Comparison of ENCODE assay signal across 9 mouse cellular contexts in genomic region chr9:75515464-75516113, GRCm38 (mm10). TPM values are rescaled to one million over a fixed set of nuclear protein-coding genes. Genes with fewer than 3 reads are reported as not detected.
A peak's percentile ranks its signal among the peaks of the same experiment; 100 is the strongest.
DNase-seq lines count a peak whose midpoint lies in the region; ATAC-seq and TF ChIP-seq lines count a peak whose summit lies in the region.
"Had no signal": no experiment of that assay in that cellular context is flagged by ENCODE, and none has a peak within 500 bp of the region (broad histone marks: within the 10 kb centered on the region; RNA-seq: fewer than 3 reads in every experiment).

No protein-coding gene starts in this region.

- peak; percentile 33 for DNase-seq in urinary bladder, postnatal 14 days (ENCODE audit: low spot score)
- no peak for DNase-seq in urinary bladder, adult 18-20 months (ENCODE audit: low spot score in 2 of 2)
- peak; percentile 64 for DNase-seq in cerebellum, adult 8-10 months
- DNase-seq in forebrain, postnatal 0 days = peak; percentile 80
- peak; percentile 55 for DNase-seq in kidney, adult 9 months
- DNase-seq in liver, adult 2 months (ENCODE audit: extremely low read depth, low read depth, low spot score) = peak; percentile 36
- DNase-seq in natural killer cell, adult 2 months (ENCODE audit: low spot score in 2 of 2) = peak; percentile 12 to 33
- peak; percentile 18 for DNase-seq in yolk sac, embryonic 10.5 days (ENCODE audit: low spot score)

- H3K4me3 ChIP-seq in forebrain, postnatal 0 days (ENCODE audit: low read depth, low read length) = no peak overlapping the region
- H3K4me3 ChIP-seq in liver, adult 2 months (ENCODE audit: insufficient read depth, low read depth, low read length) = no peak overlapping the region
- H3K4me3 ChIP-seq: myocyte had no signal

- H3K79me2 ChIP-seq in liver, adult 2 months (ENCODE audit: control insufficient read depth, insufficient read depth, low read length) = no peaks in the 10 kb centered on the region

- no peak overlapping the region for H3K4me2 ChIP-seq in forebrain, postnatal 0 days (ENCODE audit: low read depth)

- H3K4me1 ChIP-seq in forebrain, postnatal 0 days (ENCODE audit: insufficient read depth) = no peaks in the 10 kb centered on the region
- H3K4me1 ChIP-seq in liver, adult 2 months (ENCODE audit: control insufficient read depth, insufficient read depth, low read length) = no peaks in the 10 kb centered on the region

- no peaks in the 10 kb centered on the region for H3K9me3 ChIP-seq in forebrain, postnatal 0 days (ENCODE audit: low read length)

- H3K9ac ChIP-seq in forebrain, postnatal 0 days = no peak overlapping the region
- no peak overlapping the region for H3K9ac ChIP-seq in liver, adult 2 months (ENCODE audit: low read depth, low read length)

- peaks cover 9% of the 10 kb centered on the region for H3K36me3 ChIP-seq in forebrain, postnatal 0 days (ENCODE audit: insufficient read depth)
- peaks cover 10% of the 10 kb centered on the region for H3K36me3 ChIP-seq in liver, adult 2 months (ENCODE audit: control insufficient read depth, insufficient read depth, low read length)

- no peak for TF ChIP-seq POLR2A in liver, adult 2 months (IDR thresholded peaks at IDR 0.05; ENCODE audit: extremely low read depth, insufficient read depth, low read length)

- WGBS in forebrain, postnatal 0 days = 57% methylated on average over 12 of the region's 12 CpGs
- 70% methylated on average over 12 of the region's 12 CpGs for WGBS in liver, adult 2 months

- peak; percentile 90 for ATAC-seq in forebrain, postnatal 0 days

- no peak overlapping the region for H3K27ac ChIP-seq in forebrain, postnatal 0 days (ENCODE audit: low read depth, low read length)
- no peak overlapping the region for H3K27ac ChIP-seq in liver, adult 2 months (replicated peaks; ENCODE audit: insufficient read depth, low read depth, low read length)

- peak; percentile 87 for TF ChIP-seq CTCF in forebrain, postnatal 0 days (IDR thresholded peaks at IDR 0.05; ENCODE audit: low read depth)
- TF ChIP-seq CTCF in liver, adult 2 months (IDR thresholded peaks at IDR 0.05; ENCODE audit: low read depth, low read length) = peak; percentile 54

- H3K27me3 ChIP-seq in forebrain, postnatal 0 days (ENCODE audit: insufficient read depth, low read length) = no peaks in the 10 kb centered on the region
- H3K27me3 ChIP-seq in liver, adult 2 months (ENCODE audit: control insufficient read depth, insufficient read depth, low read length) = no peaks in the 10 kb centered on the region

RNA-seq across cellular contexts. Expression of gene Tmod3, which starts 43.9 kb away (rescaled TPM):
- total RNA-seq in forebrain, postnatal 0 days (2014; rRNA removed) = 50.3 and 55.1 TPM in 2 replicates
- polyA plus RNA-seq in forebrain, postnatal 0 days (2015; fragmentation: Nextera tagmentation; extraction: Ambion mirVana) = 74.0 and 78.6 TPM in 2 replicates
- 19.9 and 20.8 TPM in 2 replicates for total RNA-seq in liver, adult 2 months (2014; rRNA removed)
- 4.8 and 5.9 TPM in 2 replicates for polyA plus RNA-seq in liver, adult 2 months (2012; rRNA removed)

Comparison
In these comparisons a context has a peak if more than half of its experiments do, and no peak if none do; other contexts are left out.
1. DNase-seq: peak in urinary bladder, postnatal 14 days (single experiment), cerebellum, adult 8-10 months (single experiment), forebrain, postnatal 0 days (single experiment), kidney, adult 9 months (single experiment), liver, adult 2 months (single experiment), natural killer cell, adult 2 months (2 of 2) and yolk sac, embryonic 10.5 days (single experiment); none in urinary bladder, adult 18-20 months (0 of 2).